Mouse (Mus musculus): Measurements from ENCODE around the gene Slco1c1.

Gene Slco1c1

DNA sequence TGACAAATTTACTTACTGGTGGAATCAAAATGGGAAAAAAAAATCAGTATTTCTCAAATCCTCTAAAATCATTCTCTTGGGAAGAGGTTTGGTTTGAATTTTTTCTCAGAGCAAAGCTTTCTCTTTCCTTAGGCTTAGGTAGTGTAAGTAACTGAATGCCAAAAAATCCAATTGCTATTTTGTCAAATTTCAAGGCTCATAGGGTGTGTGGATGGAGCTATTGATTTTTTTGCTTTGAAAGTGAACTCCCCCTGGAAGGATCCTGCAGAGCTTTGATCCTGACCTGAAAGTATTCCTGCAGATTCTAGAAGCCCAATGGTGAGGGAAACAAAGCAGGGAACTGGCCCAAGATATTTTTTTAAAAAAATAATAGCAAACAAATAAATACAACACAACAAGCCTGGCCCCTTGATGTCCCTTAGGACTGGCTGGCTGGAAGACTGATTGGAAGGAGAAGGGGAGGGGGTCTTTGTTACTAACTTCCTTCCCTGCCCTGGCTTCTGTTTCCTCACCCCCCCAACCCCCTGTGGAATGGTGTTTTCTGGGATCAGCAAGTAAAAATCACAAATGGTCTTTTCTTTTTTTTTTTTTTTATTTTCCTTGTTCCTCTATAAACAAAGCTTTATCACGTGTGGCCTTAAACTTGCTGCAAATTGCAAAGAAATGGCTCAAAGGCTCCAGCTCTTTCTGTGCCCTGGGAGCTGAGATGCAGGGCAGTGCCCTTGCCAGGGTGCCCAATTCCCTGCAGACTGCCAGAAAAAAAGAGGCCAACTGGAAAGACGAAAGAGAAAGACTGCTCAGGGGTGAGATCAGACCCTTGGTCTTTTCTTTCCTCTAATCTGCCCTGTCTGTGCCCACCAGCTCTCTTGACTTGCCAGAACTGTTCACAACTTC, at the start of gene Slco1c1:
TSS of gene Slco1c1 (plus strand) at position 622 of the 894 bp plus-strand sequence.
- DNase-seq: no peak

GRCm38 (mm10) chr6:141474696-141475095, 49.5 kb upstream of the Slco1c1 start:
- DNase-seq: no peak

GRCm38 (mm10) chr6:141485302-141486021, 38.7 kb upstream of the Slco1c1 start:
- peak; percentile 48 for DNase-seq

DNA sequence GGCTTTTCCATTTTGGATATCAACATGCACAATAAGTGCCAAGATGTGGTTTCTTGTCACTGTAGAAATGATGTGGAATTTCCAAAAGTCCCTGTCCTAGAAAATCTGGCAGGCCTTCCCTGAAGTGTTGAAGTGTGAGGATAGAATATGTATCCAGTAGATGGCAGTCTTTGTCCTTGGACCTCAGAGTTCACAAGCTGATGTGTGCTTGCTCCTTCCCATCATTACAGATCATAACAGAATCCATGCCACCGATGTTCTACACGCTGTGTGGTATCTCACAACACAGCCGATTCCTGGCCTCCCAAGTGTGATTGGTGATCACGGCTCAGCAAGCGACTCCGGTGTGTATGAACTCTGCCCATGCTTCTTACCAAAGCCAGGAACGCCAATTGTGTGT, 36.9 kb upstream of the Slco1c1 start:
- peak; percentile 25 for DNase-seq

DNA sequence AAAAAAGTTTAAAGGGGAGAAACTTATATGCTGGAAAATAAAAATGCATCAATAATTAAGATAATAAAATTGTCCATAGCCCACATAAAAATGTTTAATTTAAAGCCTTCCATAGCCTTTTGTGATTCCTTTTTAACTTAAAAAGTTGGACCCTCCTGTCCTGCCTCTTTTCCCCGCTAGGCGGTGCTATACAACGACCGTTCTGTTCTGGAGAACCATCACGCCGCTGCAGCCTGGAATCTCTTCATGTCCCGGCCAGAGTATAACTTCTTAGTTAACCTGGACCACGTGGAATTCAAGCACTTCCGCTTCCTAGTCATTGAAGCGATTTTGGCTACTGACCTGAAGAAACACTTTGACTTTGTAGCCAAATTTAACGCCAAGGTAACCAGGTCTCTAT, 35.5 kb upstream of the Slco1c1 start:
- DNase-seq: peak; percentile 58

GRCm38 (mm10) chr6:141494909-141495308, 29.3 kb upstream of the Slco1c1 start:
- DNase-seq: no peak

DNA sequence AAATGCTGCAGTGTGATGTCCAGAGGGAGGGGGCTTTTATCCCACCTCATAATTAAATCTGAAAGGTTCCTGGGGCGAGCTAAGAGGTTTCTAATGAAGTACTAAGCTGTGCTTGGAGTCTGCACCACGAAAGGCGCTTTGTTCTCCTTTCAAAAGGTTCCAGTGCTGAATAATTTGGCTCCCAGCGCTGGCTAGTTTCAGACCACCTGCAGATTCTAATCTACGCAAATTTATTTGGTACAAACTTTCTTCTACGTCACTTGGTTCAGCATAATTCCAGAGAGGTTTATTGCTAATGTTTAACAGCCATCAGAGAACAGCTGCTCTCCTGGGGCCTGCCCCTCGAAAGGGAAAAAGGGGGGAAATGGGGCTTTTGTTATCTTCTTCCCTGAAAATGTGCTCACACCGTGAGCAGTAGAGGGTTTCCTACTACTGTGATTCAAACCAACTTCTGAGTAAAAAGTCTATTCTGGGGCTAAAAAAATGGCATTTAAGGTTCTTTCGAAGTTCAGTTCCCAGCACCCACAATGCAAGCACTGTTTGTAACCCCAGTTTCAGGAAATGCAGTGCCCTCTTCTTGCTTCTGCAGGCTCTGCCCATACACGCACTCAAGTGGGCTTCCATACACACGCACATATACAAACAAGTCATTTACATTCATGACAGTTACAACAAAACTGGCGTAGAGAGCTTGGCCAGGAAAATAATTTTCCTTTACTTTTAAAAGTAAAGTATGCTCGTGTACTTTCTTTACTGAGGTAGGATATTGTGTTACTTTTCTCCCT, 28.3 kb upstream of the Slco1c1 start:
- no peak for DNase-seq

GRCm38 (mm10) chr6:141499511-141499910, 24.7 kb upstream of the Slco1c1 start:
- no peak for DNase-seq

GRCm38 (mm10) chr6:141501171-141501570, 23.0 kb upstream of the Slco1c1 start:
- no peak for DNase-seq

DNA sequence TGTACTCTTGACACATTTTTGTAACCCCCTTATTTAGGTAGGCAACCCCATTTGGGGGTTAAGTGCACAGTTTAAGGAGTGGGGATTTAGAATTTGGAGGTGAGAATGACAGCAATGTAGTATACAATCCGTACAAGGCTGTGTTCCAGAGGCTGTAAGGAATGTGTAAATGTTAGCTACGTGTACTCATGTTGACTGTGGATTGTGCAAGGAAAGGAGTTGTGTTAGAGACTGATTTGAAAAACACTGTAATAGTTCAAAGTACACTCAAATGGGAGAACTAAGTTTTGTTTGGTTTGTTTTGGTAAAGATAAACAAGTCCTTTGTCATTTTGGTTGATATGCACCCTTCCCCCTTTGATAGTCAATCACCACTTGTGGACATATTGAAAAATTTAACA, 1.6 kb upstream of the Slco1c1 start:
- no peak for DNase-seq

- no peak for DNase-seq
These were observed 1.6 kb downstream of the Slco1c1 start for GRCm38 (mm10) chr6:141525787-141526186.

GRCm38 (mm10) chr6:141530865-141531264, 6.7 kb downstream of the Slco1c1 start:
- DNase-seq: no peak

- DNase-seq: no peak
These were observed 13.1 kb downstream of the Slco1c1 start for GRCm38 (mm10) chr6:141537298-141537697.

GRCm38 (mm10) chr6:141541136-141541535, 17.0 kb downstream of the Slco1c1 start:
- DNase-seq: no peak

DNA sequence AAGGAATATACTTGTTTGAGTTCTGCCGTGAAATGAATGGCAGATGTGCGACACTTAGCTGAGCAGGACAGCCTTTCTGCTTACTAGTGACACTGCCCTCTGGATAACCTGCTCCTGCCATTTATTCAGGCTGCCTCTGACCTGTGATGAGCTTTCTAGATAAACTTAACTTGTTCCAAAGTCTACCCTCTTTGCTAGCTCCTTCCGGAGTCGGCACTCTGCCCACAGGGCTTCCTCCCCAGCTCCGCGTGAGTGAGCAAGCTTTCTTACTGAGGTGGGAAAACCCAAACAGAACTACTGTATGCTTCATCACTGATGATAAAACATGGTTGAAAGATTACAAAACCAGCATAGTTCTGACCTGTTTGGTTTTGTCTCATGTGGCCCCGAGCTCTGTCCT, 19.2 kb downstream of the Slco1c1 start:
- DNase-seq: peak; percentile 5

DNA sequence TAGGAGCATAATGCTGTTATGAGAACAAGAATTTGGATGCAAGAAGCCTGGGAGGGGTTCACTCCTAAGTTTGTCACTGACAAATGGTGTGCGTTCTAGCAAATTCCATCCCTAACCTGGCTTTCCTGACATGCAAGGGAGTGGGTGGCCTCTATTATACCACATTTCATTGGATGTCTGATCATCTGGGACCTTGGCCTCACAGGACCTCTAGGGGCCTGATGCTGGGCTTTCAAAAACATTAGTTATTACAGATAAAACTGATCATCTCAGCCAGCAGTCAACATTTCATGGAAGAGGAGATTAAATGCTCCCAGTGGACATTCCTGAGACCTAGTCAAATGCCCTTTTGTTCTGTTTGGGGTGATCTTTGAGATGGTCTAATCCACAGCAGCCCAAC, 34.0 kb downstream of the Slco1c1 start:
- DNase-seq: no peak

- no peak for DNase-seq
These were observed 43.2 kb downstream of the Slco1c1 start for GRCm38 (mm10) chr6:141567366-141567765.

- no peak for DNase-seq
These were observed 43.8 kb downstream of the Slco1c1 start for GRCm38 (mm10) chr6:141567852-141568558.

- no peak for DNase-seq
These were observed 44.4 kb downstream of the Slco1c1 start for GRCm38 (mm10) chr6:141568559-141568946.

DNA sequence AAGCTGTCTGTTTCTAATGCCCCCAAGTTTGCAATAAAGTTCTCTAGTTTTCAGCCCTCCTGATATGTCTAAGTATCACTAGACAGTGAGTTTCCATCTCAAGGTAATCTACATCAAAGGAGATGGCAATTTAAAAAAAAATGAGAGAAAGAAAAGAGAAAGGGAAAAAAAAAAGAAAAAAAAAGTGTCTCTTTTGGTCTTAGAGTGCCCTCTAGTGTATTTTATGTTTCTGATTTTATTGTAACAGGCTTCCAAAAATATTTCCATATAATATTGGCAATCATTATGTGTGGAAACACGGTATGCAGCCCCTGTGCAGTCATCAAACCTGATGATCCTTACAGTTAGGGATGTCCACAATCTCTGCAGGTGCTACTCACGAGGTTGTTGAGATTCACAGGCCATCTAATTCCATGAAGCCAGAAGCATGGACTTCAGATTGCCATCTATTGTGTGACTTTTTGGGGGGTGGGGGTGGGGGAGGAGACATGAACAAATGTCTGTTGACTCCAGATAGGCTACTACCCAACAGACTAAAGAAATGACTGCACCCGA, 52.6 kb downstream of the Slco1c1 start:
- no peak for DNase-seq

DNA sequence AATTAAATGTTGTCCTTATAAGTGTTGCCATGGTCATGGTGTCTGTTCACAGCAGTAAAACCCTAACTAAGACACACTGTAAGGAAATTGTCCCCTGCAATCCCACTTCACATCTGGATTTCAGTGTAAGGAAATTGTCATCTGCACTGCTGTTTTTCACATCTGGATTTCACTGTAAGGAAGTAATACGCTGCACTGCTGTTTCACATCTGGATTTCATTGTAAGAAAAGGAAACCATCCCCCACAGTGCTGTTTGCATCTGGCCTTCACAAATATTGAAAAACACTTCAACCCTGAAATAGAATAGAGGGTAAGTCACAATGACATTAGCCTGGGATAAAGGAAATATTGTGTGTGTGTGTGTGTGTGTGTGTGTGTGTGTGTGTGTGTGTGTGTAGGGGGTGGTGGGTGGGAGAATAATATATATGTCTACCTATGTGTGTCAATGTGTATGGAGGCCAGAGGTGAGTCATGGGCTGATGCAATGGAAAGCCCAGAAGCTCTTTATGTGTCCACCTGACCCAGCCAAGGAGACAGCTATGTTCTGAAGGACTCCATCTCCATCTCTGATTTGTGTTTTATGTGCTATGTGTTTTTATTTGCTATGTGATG, 60.7 kb downstream of the Slco1c1 start:
- no peak for DNase-seq

DNA sequence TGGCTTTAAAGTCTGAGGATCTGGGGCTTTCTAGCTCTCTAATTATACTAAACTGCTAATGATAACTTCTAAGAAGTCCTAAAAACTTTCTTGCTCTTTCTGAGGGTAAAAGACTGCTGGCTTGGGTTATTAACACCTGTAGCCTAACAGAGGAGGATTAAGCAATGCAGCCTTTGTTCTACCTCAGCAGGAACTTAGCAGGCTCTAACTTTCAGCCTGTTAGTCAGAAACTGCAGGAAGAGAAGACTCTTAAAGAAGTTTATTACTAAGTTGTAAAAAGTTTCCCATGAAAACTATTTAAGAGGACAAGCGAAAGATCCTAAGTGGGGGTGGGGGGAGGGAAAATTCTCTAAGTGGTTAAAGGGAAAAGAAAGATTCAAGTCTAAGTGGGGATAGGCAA, 65.8 kb downstream of the Slco1c1 start:
- no peak for DNase-seq
